Mouse (Mus musculus) forebrain, embryonic 15.5 days (tissue): Measurements from ENCODE around the gene Gm13090. TPM values are rescaled to one million over a fixed set of nuclear protein-coding genes. Genes with fewer than 3 reads are reported as not detected.
A peak's percentile ranks its signal among the peaks of the same experiment; 100 is the strongest.

ENCODE experiments used
- ATAC-seq: fragments of 200-750 bp; cut with Nextera tagmentation; replicated peaks from 2 replicates; pipeline ENCODE4 v1.8.0; 2017; ENCODE audit warnings: mild to moderate bottlenecking, moderate TSS enrichment, moderate library complexity
- H3K27ac ChIP-seq: fragments of 300-500 bp; sonication (generic); replicated peaks from 2 replicates; pipeline ENCODE4 v1.5.1; 2015; ENCODE audit warnings: mild to moderate bottlenecking, inconsistent platforms
- H3K27me3 ChIP-seq: fragments of 300-500 bp; sonication (generic); 2 replicates; pipeline ENCODE4 v1.6.1; 2015; ENCODE audit warnings: inconsistent platforms
- H3K36me3 ChIP-seq: fragments of 300-500 bp; sonication (generic); 2 replicates; pipeline ENCODE4 v1.6.1; 2015; ENCODE audit warnings: mild to moderate bottlenecking, inconsistent platforms
- H3K4me1 ChIP-seq: fragments of 300-500 bp; sonication (generic); 2 replicates; pipeline ENCODE4 v1.6.1; 2015; ENCODE audit warnings: inconsistent platforms
- H3K4me2 ChIP-seq: fragments of 300-500 bp; sonication (generic); replicated peaks from 2 replicates; pipeline ENCODE4 v1.6.1; 2015; ENCODE audit warnings: mild to moderate bottlenecking, inconsistent platforms
- H3K4me3 ChIP-seq: fragments of 300-500 bp; sonication (generic); 2 replicates; pipeline ENCODE4 v1.5.1; 2015; ENCODE audit warnings: mild to moderate bottlenecking, inconsistent platforms
- H3K9ac ChIP-seq: fragments of 300-500 bp; sonication (generic); replicated peaks from 2 replicates; pipeline ENCODE4 v1.6.1; 2015; ENCODE audit warnings: mild to moderate bottlenecking, inconsistent platforms
- H3K9me3 ChIP-seq: fragments of 300-500 bp; sonication (generic); 2 replicates; pipeline ENCODE4 v1.6.1; 2016; ENCODE audit warnings: inconsistent platforms
- WGBS: fragments of 180-500 bp; shearing (Covaris S2); methylation state at CpG from one replicate; pipeline ENCODE4 v1.1.7; 2015; ENCODE audit warnings: mixed read lengths; 5-methylcytosine and 5-hydroxymethylcytosine counted together
- polyA plus RNA-seq: library from polyadenylated mRNA; unstranded; fragments of >200 nt; fragmentation: Nextera tagmentation; extraction: Ambion mirVana; gene quantifications from 2 replicates; pipeline ENCODE4 v1.2.1, GENCODE M21; 2015

The Gm13090 gene
- polyA plus RNA-seq, 1 experiment from 2014 or later = 0.24 TPM

DNA sequence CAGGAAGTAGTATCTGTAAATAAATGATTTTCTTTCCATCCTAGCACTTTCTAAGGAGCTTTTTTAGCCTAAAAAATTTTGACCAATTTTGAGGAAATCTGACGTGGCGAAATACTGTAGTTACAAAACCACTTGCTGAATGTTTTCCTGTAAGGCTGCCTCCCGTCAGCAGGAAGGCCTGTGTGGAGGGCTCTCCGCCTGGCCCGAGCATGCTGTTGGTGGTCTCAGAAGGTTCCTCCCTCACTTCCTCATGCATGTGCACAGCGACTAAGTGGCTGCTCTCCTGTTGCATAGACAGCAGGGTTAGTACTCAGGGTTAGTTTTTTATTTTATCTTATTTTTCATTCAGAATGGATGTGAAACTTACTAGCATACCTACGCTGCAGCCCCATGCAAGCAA, 18.4 kb upstream of the Gm13090 start:
- peaks cover 94% of the 10 kb centered on the region for H3K36me3 ChIP-seq
- no peak overlapping the region for H3K4me3 ChIP-seq
- 92% methylated on average over 7 of the region's 7 CpGs for WGBS
- no peaks in the 10 kb centered on the region for H3K4me1 ChIP-seq
- no peaks in the 10 kb centered on the region for H3K27me3 ChIP-seq
- no peaks in the 10 kb centered on the region for H3K9me3 ChIP-seq
- no peak for ATAC-seq
- H3K9ac ChIP-seq = no peak overlapping the region
- H3K4me2 ChIP-seq = no peak overlapping the region
- no peak overlapping the region for H3K27ac ChIP-seq

DNA sequence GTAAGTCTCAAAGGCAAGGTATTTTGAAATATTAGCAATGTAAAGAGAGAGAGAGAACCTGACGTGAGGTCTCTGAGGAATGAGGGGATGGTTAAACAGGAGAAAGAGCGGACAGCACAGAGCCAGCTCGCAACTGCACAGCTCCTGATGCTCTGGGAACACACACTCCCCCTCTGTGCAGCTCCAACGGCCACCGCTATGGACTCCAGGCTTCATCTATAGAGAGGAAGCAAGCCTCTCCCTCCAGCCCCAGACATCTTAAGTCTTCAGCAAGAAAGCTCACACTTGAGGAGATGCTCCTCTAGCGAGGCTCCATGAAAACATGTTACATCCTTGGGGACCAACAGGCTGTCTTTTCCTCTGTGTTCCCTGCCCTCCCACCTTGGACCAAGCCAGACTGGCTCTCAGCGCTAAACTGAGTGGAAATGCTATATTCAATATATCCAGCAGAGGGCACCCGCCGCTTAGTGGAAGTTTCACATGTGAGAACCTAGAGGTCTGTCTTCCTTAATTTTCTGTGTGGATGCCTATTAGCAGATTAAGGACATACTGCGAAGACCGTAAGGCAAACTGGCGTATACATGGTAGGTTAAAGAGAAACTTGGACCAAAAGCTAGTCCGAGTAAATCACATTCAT, 16.1 kb upstream of the Gm13090 start:
- Histone ChIP-seq H3K9ac (no peak overlapping the region), H3K4me3 (no peak overlapping the region), H3K9me3 (no peaks in the 10 kb centered on the region), H3K27me3 (no peaks in the 10 kb centered on the region), H3K36me3 (peaks cover 98% of the 10 kb centered on the region), H3K4me1 (no peaks in the 10 kb centered on the region), H3K4me2 (no peak overlapping the region), H3K27ac (no peak overlapping the region)
- peak; percentile 75 for ATAC-seq
- WGBS = 55% methylated on average over 13 of the region's 13 CpGs

DNA sequence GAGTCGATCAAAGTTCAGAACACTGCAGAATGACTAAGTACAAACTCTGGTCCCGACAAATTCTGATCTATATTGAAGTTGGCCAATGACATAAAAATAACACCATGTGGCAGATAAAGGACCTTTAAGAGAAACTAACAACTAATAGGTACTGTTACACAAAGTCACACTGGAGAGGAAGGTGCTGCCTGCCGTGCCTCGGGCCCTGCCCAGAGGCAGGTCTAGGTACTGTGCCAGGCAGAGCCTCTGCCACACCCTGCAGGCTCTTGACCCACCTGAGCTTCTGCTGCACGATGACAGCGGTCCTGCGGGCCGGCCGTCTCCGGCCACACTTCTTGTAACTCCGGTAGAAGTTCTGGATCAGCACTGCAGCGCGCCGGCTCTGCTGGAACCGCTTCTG, 14.6 kb upstream of the Gm13090 start:
- Histone ChIP-seq H3K4me1 (no peaks in the 10 kb centered on the region), H3K9ac (no peak overlapping the region), H3K27me3 (no peaks in the 10 kb centered on the region), H3K4me3 (no peak overlapping the region), H3K9me3 (no peaks in the 10 kb centered on the region), H3K4me2 (no peak overlapping the region), H3K36me3 (peaks cover 98% of the 10 kb centered on the region), H3K27ac (no peak overlapping the region)
- ATAC-seq = 0 out of 2 replicates have a peak, but pooled peaks have one; percentile 16
- 93% methylated on average over 15 of the region's 15 CpGs for WGBS

DNA sequence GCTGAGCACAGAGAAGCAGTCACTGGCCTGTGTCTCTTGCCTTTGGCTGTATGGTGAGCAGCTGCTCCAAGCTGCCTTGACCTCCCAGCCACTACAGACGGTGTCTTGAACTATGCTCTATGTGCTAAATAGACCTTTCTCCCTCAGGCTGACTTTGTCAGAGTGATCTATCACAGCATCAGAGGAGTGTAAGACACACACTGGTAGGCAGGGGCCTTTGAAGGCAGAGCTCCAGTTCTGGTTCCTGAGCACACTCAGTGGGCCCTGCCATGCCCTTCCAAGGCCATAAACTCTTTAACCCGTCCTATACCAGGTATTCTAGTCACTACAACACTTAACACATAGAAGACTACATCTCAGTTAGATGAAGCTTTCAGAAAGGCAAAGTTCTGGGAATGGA, 8.0 kb upstream of the Gm13090 start:
- H3K27me3 ChIP-seq = no peaks in the 10 kb centered on the region
- ATAC-seq = no peak
- no peak overlapping the region for H3K4me3 ChIP-seq
- H3K27ac ChIP-seq = no peak overlapping the region
- no peaks in the 10 kb centered on the region for H3K9me3 ChIP-seq
- WGBS = 93% methylated on average over 2 of the region's 2 CpGs
- no peaks in the 10 kb centered on the region for H3K4me1 ChIP-seq
- peaks cover 98% of the 10 kb centered on the region for H3K36me3 ChIP-seq
- H3K4me2 ChIP-seq = no peak overlapping the region
- H3K9ac ChIP-seq = no peak overlapping the region

DNA sequence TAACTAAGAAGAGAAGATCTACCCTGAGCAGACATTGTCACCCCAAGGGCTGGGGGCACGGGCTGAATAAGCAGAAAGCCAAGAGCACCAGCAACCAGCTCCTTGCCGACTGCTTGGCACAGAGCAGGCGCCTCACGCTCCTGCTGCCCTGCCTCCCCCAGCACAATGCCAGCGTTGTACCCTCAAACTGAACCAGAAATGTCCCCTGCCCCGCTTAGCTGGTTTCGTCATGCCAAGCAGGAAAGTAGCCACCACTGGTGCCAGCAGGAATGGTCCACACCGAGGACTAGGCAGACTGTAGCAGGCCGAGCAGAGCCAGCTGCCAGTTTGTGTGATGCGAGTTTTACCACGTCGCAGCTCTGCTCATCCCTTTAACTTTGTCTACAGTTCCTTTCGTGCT, 7.4 kb upstream of the Gm13090 start:
- Histone ChIP-seq H3K27me3 (no peaks in the 10 kb centered on the region), H3K4me2 (no peak overlapping the region), H3K9me3 (no peaks in the 10 kb centered on the region), H3K9ac (no peak overlapping the region), H3K4me3 (no peak overlapping the region), H3K36me3 (peaks cover 95% of the 10 kb centered on the region), H3K27ac (no peak overlapping the region), H3K4me1 (no peaks in the 10 kb centered on the region)
- 90% methylated on average over 13 of the region's 13 CpGs for WGBS
- no peak for ATAC-seq

DNA sequence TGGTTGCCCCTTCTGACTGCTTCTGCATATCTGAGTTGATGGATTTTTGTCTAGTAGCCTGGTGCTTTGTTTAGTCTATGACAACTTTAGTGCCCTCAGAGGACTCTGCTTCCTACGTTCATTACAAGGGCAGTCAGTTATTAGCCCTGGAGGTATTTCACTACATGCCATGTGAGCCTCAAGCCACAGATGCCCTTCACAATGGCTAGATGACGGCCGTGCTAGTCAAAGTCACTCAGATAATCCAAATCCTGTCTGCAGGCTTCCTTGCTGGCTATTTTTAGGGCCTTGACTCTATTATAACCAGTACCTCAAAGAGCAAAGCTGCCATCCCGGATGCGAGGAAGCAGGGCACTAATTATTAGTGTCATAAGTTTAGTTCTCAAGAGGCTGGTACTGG, 6.3 kb upstream of the Gm13090 start:
- Histone ChIP-seq H3K9me3 (no peaks in the 10 kb centered on the region), H3K27me3 (no peaks in the 10 kb centered on the region), H3K4me3 (no peak overlapping the region), H3K4me1 (no peaks in the 10 kb centered on the region), H3K4me2 (no peak overlapping the region), H3K27ac (no peak overlapping the region), H3K9ac (no peak overlapping the region), H3K36me3 (peaks cover 94% of the 10 kb centered on the region)
- WGBS = 87% methylated on average over 5 of the region's 5 CpGs
- no peak for ATAC-seq

DNA sequence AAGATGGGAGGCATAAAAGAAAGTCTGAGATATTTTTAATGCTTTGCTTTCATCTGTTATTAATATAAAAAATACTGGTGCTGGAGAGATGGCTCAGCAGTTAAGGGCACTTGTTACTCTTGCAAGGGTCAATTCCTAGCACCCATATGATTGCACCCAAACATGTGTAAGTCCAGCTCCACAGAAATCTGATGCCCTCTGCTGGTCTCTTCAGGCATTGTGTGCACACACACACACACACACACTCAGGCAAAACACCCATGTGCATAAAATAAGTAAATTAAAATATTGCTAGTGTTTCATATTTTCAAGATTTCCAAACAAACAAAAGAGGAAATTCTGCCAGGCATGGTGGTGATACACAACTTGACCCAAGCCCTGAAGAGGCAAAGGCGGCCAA, 2.0 kb upstream of the Gm13090 start:
- 98% methylated on average over 1 of the region's 1 CpGs for WGBS

DNA sequence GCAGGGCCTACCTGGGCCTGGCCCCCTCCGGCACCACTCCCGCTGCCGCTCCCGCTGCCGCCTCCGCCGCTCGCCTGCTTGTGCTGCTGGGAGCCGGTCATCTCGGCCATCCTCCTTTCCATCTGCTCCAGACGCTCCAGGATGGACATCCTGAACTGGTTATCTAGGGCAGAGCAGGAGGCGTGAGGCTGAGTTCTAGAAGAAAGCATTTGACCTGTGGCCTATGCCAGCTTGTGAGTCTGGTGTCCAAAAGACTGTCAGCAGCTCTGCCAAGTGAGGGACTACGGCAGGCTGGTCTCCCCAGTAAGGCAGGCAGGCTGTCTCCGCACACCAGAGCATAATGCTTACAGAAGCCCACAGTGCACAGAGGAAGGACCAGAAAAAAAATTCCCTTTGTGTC, 551 bp upstream of the Gm13090 start:
- Histone ChIP-seq H3K4me1 (peaks cover 27% of the 10 kb centered on the region), H3K4me3 (no peak overlapping the region), H3K9ac (no peak overlapping the region), H3K27me3 (no peaks in the 10 kb centered on the region), H3K27ac (peak overlapping the region; percentile 54), H3K9me3 (no peaks in the 10 kb centered on the region), H3K36me3 (peaks cover 46% of the 10 kb centered on the region), H3K4me2 (no peak overlapping the region)
- ATAC-seq = no peak
- WGBS = 86% methylated on average over 14 of the region's 14 CpGs

More for the DNA sequence above, 2.0 kb upstream of the Gm13090 start:
- peaks cover 27% of the 10 kb centered on the region for H3K4me1 ChIP-seq
- H3K27me3 ChIP-seq = no peaks in the 10 kb centered on the region
- H3K36me3 ChIP-seq = peaks cover 60% of the 10 kb centered on the region
- no peak for ATAC-seq
- no peak overlapping the region for H3K4me2 ChIP-seq
- no peak overlapping the region for H3K27ac ChIP-seq
- no peaks in the 10 kb centered on the region for H3K9me3 ChIP-seq
- no peak overlapping the region for H3K4me3 ChIP-seq
- no peak overlapping the region for H3K9ac ChIP-seq

DNA sequence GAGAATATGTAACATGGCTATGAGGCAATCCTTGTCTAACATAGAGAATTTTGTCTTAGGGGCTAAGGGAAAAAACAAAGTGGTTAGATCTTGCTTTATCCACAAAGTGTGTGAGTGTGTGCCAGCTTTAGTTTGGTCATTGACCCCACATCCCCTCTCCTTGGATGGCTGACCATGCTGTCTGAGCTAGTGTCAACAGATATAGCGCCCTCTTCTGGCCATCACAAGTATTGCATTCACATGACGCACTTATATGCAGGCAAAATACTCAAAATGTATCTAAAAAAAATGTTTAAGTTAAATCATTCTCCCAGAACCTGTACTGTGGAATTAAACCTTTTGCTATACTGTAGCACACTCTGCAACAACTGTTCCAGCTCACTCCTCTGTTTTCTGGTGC, 5.8 kb downstream of the Gm13090 start:
- 42% methylated on average over 2 of the region's 2 CpGs for WGBS
- Histone ChIP-seq H3K4me2 (no peak overlapping the region), H3K9me3 (no peaks in the 10 kb centered on the region), H3K9ac (no peak overlapping the region), H3K4me1 (peaks cover 51% of the 10 kb centered on the region), H3K27ac (no peak overlapping the region), H3K4me3 (no peak overlapping the region), H3K36me3 (no peaks in the 10 kb centered on the region), H3K27me3 (no peaks in the 10 kb centered on the region)
- no peak for ATAC-seq

DNA sequence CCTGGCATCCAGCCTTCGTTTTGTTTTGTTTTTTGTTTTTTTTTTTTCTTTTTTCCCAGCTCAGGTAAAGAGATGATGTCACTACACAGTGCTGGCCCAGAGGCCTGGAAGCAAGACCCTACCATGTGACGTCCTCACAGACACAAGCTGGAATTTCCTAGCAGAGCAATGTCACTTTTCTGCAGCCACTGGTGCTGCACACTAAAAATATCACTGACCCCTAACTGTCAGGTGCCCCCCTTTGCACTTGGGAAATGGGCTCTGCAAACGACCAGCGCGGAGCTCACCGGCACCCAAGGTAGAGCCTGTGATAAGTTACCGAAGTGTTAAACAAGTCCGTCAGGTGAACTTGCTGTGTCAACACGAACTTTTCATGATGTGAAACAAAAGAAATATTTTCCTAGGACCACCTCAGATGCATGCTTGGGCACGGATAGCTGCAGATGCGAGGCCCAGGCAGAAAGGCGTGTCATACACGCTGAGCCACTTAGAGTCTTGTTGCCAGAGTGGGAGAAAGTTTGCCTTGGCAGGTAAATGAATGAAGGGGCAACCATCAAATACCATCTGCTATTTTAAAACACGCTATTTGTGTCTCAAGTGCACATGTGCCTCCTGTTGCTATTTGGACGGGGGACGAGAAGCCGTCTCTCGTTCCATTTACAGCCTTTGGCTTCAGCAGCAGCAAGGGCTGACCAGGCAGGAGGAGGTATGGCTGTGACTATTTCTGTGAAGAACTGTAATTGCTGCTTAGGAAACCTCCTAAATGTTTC, 7.1 kb downstream of the Gm13090 start:
- Histone ChIP-seq H3K27ac (0 out of 2 replicates have a peak overlapping the region, but pooled peaks have one; percentile 23), H3K4me2 (no peak overlapping the region), H3K9ac (no peak overlapping the region), H3K36me3 (no peaks in the 10 kb centered on the region), H3K27me3 (no peaks in the 10 kb centered on the region), H3K4me1 (peaks cover 53% of the 10 kb centered on the region), H3K9me3 (no peaks in the 10 kb centered on the region), H3K4me3 (no peak overlapping the region)
- ATAC-seq = no peak
- WGBS = 74% methylated on average over 18 of the region's 18 CpGs

DNA sequence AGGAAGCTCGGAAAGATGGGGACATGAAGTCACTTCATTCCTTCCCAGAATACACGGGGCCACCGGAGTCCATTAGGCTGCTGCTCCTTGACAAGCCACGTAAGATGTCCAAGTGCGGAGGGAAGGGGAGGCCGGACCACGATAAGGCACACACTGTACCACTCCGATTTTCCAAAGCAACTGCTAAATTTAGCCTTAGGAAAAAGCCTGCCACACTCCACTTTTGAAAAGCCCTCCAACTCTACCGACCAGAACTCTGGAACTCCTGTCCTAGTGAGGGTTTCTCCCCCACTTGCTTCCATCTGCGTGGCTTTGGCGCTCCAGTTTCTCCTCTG, 7.7 kb downstream of the Gm13090 start:
- Histone ChIP-seq H3K9me3 (no peaks in the 10 kb centered on the region), H3K27me3 (no peaks in the 10 kb centered on the region), H3K4me3 (no peak overlapping the region), H3K36me3 (no peaks in the 10 kb centered on the region), H3K4me2 (no peak overlapping the region), H3K27ac (peak overlapping the region; percentile 23; the same call in 1 of the 2 replicates), H3K9ac (no peak overlapping the region), H3K4me1 (peaks cover 58% of the 10 kb centered on the region)
- no peak for ATAC-seq
- WGBS = 80% methylated on average over 11 of the region's 11 CpGs

DNA sequence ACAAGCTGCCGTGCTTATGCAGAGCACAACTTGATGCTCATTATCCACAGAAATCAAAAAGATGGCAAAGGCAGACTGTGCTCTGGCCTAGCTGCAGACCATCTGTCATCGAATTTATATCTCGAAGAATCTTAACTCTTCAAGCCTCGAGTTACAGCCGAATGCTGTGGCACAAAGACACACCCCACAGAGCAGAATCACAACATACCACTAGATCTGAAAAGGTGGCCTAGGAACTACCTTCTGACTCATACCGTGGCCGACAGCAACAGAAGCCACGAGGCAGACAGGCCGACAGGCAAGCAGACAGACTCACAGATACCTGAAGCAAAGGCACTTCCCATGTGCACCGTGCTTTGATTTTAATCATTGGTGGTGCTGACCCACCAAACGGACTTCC, 14.3 kb downstream of the Gm13090 start:
- Histone ChIP-seq H3K36me3 (no peaks in the 10 kb centered on the region), H3K9me3 (no peaks in the 10 kb centered on the region), H3K27ac (peak overlapping the region; percentile 83), H3K4me3 (0 out of 2 replicates have a peak overlapping the region, but pooled peaks have one; percentile 11), H3K4me2 (peak overlapping the region; percentile 36), H3K27me3 (no peaks in the 10 kb centered on the region), H3K4me1 (peaks cover 75% of the 10 kb centered on the region), H3K9ac (no peak overlapping the region; the same call in 1 of the 2 replicates)
- ATAC-seq = no peak
- 61% methylated on average over 11 of the region's 11 CpGs for WGBS
